Mouse (Mus musculus): ENCODE measurements at regions not wholly inside any gene's neighbourhood (a gene's known extent, or its start where the extent isn't known, plus 50 kb on each side); places are given as distances from the start of the nearest gene placed in this dataset.

GRCm38 (mm10) chr5:64022633-64023323 lies 54.1 kb upstream of the Rell1 start:
- no peak overlapping the region for H3K4me2 ChIP-seq (replicated peaks)
- WGBS: 81% methylated on average over 18 of the region's 18 CpGs
- no peaks in the 10 kb centered on the region for H3K4me1 ChIP-seq (replicated peaks; ENCODE audit: control insufficient read depth, insufficient read depth, low read length)
- ATAC-seq (ENCODE audit: low FRiP score): no peak
- H3K9me3 ChIP-seq (ENCODE audit: control insufficient read depth, low read length): no peaks in the 10 kb centered on the region
- DNase-seq (ENCODE audit: low spot score): peak; percentile 45
- H3K9ac ChIP-seq: no peak overlapping the region
- no peaks in the 10 kb centered on the region for H3K27me3 ChIP-seq (ENCODE audit: control insufficient read depth, insufficient read depth, low read length)
- no peaks in the 10 kb centered on the region for H3K36me3 ChIP-seq (replicated peaks; ENCODE audit: control insufficient read depth, insufficient read depth)
- no peak overlapping the region for H3K27ac ChIP-seq
- no peak overlapping the region for H3K4me3 ChIP-seq (replicated peaks; ENCODE audit: low read length)

DNA sequence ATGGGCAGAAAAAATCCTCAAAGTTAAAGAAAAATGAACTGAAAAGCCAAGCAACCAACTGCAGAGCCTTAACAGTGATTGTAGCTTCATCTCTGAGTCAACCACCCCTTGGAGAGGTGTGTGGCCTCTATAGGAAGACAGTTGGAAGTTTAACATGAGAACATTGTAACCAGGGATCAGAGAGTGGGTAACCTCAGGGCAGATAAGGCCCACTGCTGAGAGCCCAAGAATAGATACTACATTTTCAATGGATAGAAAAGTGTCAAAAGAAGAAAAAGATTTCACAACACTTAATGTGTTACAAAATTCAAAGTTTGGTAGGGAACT lies 54.6 kb upstream of the Rell1 start:
- ATAC-seq (ENCODE audit: low FRiP score) (no peak), DNase-seq (ENCODE audit: low spot score) (no peak)
- Histone ChIP-seq H3K4me3 (replicated peaks; ENCODE audit: low read length) (no peak overlapping the region), H3K27me3 (ENCODE audit: control insufficient read depth, insufficient read depth, low read length) (no peaks in the 10 kb centered on the region), H3K9ac (no peak overlapping the region), H3K9me3 (ENCODE audit: control insufficient read depth, low read length) (no peaks in the 10 kb centered on the region), H3K4me2 (replicated peaks) (no peak overlapping the region), H3K36me3 (replicated peaks; ENCODE audit: control insufficient read depth, insufficient read depth) (no peaks in the 10 kb centered on the region), H3K27ac (no peak overlapping the region), H3K4me1 (replicated peaks; ENCODE audit: control insufficient read depth, insufficient read depth, low read length) (no peaks in the 10 kb centered on the region)

- ATAC-seq (ENCODE audit: low FRiP score): no peak
- H3K36me3 ChIP-seq (replicated peaks; ENCODE audit: control insufficient read depth, insufficient read depth): no peaks in the 10 kb centered on the region
- WGBS: 88% methylated on average over 8 of the region's 8 CpGs
These were observed 55.7 kb upstream of the Rell1 start for GRCm38 (mm10) chr5:64024420-64024819.

GRCm38 (mm10) chr5:64027733-64028132 lies 59.0 kb upstream of the Rell1 start:
- ATAC-seq (ENCODE audit: low FRiP score): no peak
- Histone ChIP-seq H3K4me2 (replicated peaks) (no peak overlapping the region), H3K4me3 (replicated peaks; ENCODE audit: low read length) (no peak overlapping the region), H3K27ac (no peak overlapping the region), H3K4me1 (replicated peaks; ENCODE audit: control insufficient read depth, insufficient read depth, low read length) (no peaks in the 10 kb centered on the region), H3K9me3 (ENCODE audit: control insufficient read depth, low read length) (no peaks in the 10 kb centered on the region), H3K9ac (no peak overlapping the region), H3K27me3 (ENCODE audit: control insufficient read depth, insufficient read depth, low read length) (no peaks in the 10 kb centered on the region), H3K36me3 (replicated peaks; ENCODE audit: control insufficient read depth, insufficient read depth) (no peaks in the 10 kb centered on the region)
- WGBS: 92% methylated on average over 5 of the region's 5 CpGs
- DNase-seq (ENCODE audit: low spot score): no peak

More at GRCm38 (mm10) chr5:64024420-64024819, 55.7 kb upstream of the Rell1 start:
- no peak for DNase-seq (ENCODE audit: low spot score)
- no peak overlapping the region for H3K4me2 ChIP-seq (replicated peaks)
- no peak overlapping the region for H3K27ac ChIP-seq
- no peaks in the 10 kb centered on the region for H3K27me3 ChIP-seq (ENCODE audit: control insufficient read depth, insufficient read depth, low read length)
- no peaks in the 10 kb centered on the region for H3K9me3 ChIP-seq (ENCODE audit: control insufficient read depth, low read length)
- H3K9ac ChIP-seq: no peak overlapping the region
- no peaks in the 10 kb centered on the region for H3K4me1 ChIP-seq (replicated peaks; ENCODE audit: control insufficient read depth, insufficient read depth, low read length)
- no peak overlapping the region for H3K4me3 ChIP-seq (replicated peaks; ENCODE audit: low read length)

DNA sequence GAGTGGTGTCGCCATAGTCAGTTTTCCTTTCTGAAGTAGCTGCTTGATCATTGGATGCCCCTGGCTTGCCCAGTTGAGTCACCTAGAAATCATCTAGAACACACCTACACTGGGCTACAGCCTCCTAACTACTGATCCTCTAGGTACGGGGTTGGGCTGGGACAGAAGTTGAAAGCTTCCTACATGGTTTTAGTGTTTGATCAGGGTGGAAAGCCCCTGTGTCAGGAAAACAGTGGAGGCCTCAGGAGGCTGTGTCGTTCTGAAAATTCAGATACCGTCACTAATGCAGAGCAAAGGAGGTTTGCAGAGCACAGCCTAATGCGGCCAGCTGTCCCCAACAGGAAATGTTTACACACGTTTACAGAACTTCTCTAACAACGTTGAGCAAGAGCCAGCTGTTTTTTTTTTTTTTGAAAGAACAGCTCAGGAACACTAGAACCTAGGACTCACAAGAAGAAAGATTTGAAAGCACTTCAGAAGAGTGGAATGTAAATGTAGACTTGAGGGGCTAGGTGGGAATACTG lies 61.0 kb upstream of the Rell1 start:
- DNase-seq (ENCODE audit: low spot score): no peak
- no peak overlapping the region for H3K9ac ChIP-seq
- H3K9me3 ChIP-seq (ENCODE audit: control insufficient read depth, low read length): no peaks in the 10 kb centered on the region
- no peak overlapping the region for H3K27ac ChIP-seq
- no peak overlapping the region for H3K4me2 ChIP-seq (replicated peaks)
- WGBS: 87% methylated on average over 7 of the region's 7 CpGs
- no peaks in the 10 kb centered on the region for H3K36me3 ChIP-seq (replicated peaks; ENCODE audit: control insufficient read depth, insufficient read depth)
- no peaks in the 10 kb centered on the region for H3K4me1 ChIP-seq (replicated peaks; ENCODE audit: control insufficient read depth, insufficient read depth, low read length)
- no peak for ATAC-seq (ENCODE audit: low FRiP score)
- no peaks in the 10 kb centered on the region for H3K27me3 ChIP-seq (ENCODE audit: control insufficient read depth, insufficient read depth, low read length)
- H3K4me3 ChIP-seq (replicated peaks; ENCODE audit: low read length): no peak overlapping the region

- no peak for ATAC-seq (ENCODE audit: low FRiP score)
- DNase-seq (ENCODE audit: low spot score): no peak
- 95% methylated on average over 7 of the region's 8 CpGs for WGBS
These were observed 61.7 kb upstream of the Rell1 start for GRCm38 (mm10) chr5:64030281-64030960.

DNA sequence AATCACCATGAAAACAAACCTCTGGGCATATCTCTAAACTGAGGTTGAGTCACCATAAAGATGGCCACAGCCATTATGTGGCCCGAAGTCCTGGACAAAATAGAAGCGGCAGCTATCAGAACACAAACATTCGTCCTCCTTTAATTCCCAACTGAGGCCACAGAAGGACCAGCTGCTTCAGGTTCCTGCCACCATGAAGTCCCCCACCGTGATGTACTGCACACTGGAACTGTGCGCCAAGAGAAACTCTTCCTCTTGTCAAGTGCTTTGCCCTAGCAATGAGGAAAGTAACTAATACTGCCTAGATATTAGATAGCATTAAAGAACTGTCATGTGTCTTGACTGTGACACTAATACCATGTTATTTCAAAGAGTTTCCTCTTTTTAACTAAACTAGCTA lies 54.4 kb upstream of the Pgm2 start:
- H3K36me3 ChIP-seq (replicated peaks; ENCODE audit: control insufficient read depth, insufficient read depth): no peaks in the 10 kb centered on the region
- no peak overlapping the region for H3K4me2 ChIP-seq (replicated peaks)
- WGBS: 96% methylated on average over 5 of the region's 5 CpGs
- H3K27me3 ChIP-seq (ENCODE audit: control insufficient read depth, insufficient read depth, low read length): no peaks in the 10 kb centered on the region
- no peak overlapping the region for H3K9ac ChIP-seq
- DNase-seq (ENCODE audit: low spot score) (no peak), ATAC-seq (ENCODE audit: low FRiP score) (no peak)
- no peak overlapping the region for H3K4me3 ChIP-seq (replicated peaks; ENCODE audit: low read length)
- H3K27ac ChIP-seq: no peak overlapping the region
- no peaks in the 10 kb centered on the region for H3K9me3 ChIP-seq (ENCODE audit: control insufficient read depth, low read length)
- H3K4me1 ChIP-seq (replicated peaks; ENCODE audit: control insufficient read depth, insufficient read depth, low read length): 0 out of 2 replicates have a peak, but pooled peaks cover under 1% of the 10 kb centered on the region

More at GRCm38 (mm10) chr5:64030281-64030960, 61.7 kb upstream of the Rell1 start:
- Histone ChIP-seq H3K4me3 (replicated peaks; ENCODE audit: low read length) (no peak overlapping the region), H3K4me2 (replicated peaks) (no peak overlapping the region), H3K4me1 (replicated peaks; ENCODE audit: control insufficient read depth, insufficient read depth, low read length) (no peaks in the 10 kb centered on the region), H3K36me3 (replicated peaks; ENCODE audit: control insufficient read depth, insufficient read depth) (no peaks in the 10 kb centered on the region), H3K9me3 (ENCODE audit: control insufficient read depth, low read length) (no peaks in the 10 kb centered on the region), H3K27me3 (ENCODE audit: control insufficient read depth, insufficient read depth, low read length) (no peaks in the 10 kb centered on the region), H3K27ac (no peak overlapping the region), H3K9ac (no peak overlapping the region)

DNA sequence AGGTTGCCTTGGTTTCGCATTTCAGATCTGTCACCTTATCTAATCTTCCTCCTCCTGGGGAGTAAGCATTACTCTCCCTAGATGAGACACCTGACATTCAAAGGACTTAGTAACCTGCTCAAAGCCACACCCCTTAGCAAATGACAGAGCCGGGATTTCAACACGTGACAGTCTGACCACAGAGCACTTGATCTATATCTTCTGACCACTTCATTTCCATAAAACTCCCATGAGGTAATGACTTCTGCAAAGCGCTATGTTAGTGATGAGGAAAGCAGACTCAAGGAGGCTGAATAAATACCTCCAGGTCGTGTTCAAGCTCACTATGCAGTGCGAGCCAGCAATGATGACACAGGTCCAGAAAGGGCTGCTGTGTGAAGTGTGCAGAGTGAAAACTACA lies 52.1 kb upstream of the Pgm2 start:
- Histone ChIP-seq H3K4me1 (replicated peaks; ENCODE audit: control insufficient read depth, insufficient read depth, low read length) (peaks cover 18% of the 10 kb centered on the region), H3K4me3 (replicated peaks; ENCODE audit: low read length) (no peak overlapping the region), H3K9me3 (ENCODE audit: control insufficient read depth, low read length) (no peaks in the 10 kb centered on the region), H3K27me3 (ENCODE audit: control insufficient read depth, insufficient read depth, low read length) (no peaks in the 10 kb centered on the region), H3K9ac (no peak overlapping the region), H3K27ac (no peak overlapping the region), H3K4me2 (replicated peaks) (no peak overlapping the region), H3K36me3 (replicated peaks; ENCODE audit: control insufficient read depth, insufficient read depth) (no peaks in the 10 kb centered on the region)
- 93% methylated on average over 6 of the region's 6 CpGs for WGBS
- ATAC-seq (ENCODE audit: low FRiP score): no peak
- no peak for DNase-seq (ENCODE audit: low spot score)

Measured in hindbrain, embryonic 14.5 days (tissue).